Mouse (Mus musculus): ENCODE measurements at regions not wholly inside any gene's neighbourhood (a gene's known extent, or its start where the extent isn't known, plus 50 kb on each side); places are given as distances from the start of the nearest gene placed in this dataset.

DNA sequence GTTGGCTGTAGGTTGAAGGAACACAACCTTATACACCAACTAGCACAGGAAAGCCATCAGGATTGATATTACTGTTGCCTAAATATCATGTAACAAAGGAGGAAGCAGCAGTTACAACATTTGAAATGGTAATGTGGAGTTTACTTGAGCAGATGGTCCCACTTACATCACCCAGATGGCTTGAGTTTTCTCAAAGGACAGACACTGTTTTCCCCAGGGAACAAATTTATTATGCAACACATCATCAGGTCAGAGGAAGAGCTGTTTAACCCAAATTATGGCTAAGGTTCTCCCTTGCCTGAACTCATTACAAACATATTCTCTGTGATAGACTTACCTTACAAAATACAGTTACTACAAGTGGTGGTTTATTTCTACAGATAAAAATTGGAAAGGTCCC lies 98.6 kb downstream of the Cldn17 start:
- TF ChIP-seq ZNF384 (IDR thresholded peaks at IDR 0.05; ENCODE audit: low read depth, low read length): no peak
- TF ChIP-seq HCFC1 (IDR thresholded peaks at IDR 0.05; ENCODE audit: borderline replicate concordance, insufficient read depth, low read length): no peak

Measured in ES-E14 (cell line).